Mouse (Mus musculus) layer of hippocampus, postnatal 36 days (tissue): Measurements from ENCODE around the gene Nell2. TPM values are rescaled to one million over a fixed set of nuclear protein-coding genes. Genes with fewer than 3 reads are reported as not detected.
"Not testable (repeated sequence)": the region's sequence is repeated elsewhere in the genome, so short reads cannot be mapped to it uniquely, and the experiment has no call there.

Experiments used
- DNase-seq, 2 experiments: peaks; one replicate each; pipeline ENCODE4 v3.0.0; 2022
- total RNA-seq, 2 experiments: library from RNA; stranded (reverse); gene quantifications; 2 replicates each; pipeline ENCODE4 v1.2.3; 2021

The Nell2 gene
- total RNA-seq, 2 experiments from 2014 or later = 744 to 782 TPM

DNA sequence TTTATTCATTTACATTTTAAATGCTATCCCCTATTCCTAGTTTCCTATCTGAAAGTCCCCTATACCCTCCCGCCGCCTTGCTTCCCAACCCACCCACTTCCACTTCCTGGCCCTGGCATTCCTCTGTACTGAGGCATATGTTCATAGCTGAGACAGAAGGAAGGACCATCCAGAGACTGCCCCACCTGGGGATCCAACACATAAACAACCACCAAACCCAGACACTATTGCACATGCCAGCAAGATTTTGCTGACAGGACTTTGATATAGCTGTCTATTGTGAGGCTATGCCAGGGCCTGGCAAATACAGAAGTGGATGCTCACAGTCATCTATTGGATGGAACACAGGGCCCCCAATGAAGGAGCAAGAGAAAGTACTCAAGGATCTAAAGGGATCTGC is 291.3 kb downstream of the Nell2 start:
- not testable (repeated sequence) for DNase-seq

DNA sequence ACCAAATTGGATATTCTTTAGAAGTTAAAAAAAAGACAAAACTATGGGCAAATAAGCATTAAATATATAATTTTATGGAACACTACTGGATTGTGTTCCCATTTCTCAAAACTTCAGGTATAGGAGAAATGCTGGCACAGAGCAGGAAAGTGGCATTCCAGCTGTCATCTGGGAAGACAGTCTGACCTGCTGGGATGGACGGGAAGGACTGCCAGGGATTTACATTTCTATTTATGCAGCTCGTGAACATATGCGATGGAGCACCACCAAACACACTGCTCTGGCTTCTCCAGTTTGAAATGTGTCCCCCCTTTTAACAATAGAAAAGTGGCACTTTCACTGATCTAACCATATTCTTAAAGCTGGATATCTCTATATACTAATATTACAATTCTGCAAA is 291.9 kb downstream of the Nell2 start:
- no peak for DNase-seq

GRCm38 (mm10) chr15:95231171-95231570 is 297.2 kb downstream of the Nell2 start:
- DNase-seq = no peak

GRCm38 (mm10) chr15:95216640-95217365 is 311.6 kb downstream of the Nell2 start:
- peak; percentile 37 to 59 for DNase-seq

DNA sequence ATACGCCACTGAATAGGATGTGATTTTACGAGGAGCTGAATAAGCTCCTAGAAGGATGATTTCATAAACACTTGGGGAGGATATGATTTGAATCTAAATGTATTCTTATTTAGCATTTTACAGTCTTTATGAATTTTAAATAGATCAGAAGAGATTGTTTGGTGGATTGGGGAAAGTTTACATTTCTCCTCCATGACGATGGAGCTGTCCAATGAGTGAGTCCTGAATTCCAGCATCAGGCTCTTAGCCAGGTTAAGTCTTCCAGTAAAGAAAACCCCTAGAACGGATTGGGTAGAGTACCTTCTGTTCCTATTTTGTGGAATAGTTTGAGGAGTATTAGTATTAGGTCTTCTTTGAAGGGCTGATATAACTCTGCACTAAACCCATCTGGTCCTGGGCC is 317.8 kb downstream of the Nell2 start:
- no peak for DNase-seq

GRCm38 (mm10) chr15:95209186-95209585 is 319.2 kb downstream of the Nell2 start:
- no peak for DNase-seq

DNA sequence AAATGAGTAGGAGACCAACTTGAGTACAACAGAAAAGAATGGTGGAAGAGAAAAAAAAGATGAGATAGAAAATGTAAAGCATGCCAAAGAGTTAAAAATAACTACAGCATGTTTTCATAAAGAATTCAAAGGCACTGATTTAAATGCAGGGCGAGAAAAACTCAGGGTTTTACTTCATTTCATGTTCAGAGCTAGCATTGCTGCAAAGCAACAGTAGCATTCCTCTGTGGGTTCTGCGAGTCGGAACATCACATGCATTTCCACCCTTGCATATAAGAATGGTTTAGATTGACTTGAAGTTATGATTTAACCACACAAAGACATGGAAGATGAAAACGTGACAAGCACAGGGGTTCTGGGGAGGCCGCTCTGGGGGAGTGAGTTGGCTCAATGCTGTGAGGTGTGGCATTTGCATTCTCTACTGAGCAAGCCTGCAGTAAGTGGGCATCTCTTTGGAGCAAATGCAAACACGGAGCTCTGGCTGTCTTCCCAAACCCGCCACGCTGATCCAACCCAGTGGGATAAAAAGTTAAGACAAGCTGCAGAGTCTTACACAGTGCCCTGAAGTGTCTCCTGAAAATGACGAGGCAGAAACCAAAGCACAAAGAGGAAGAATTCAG is 334.6 kb downstream of the Nell2 start:
- no peak for DNase-seq

- no peak for DNase-seq
Measured at GRCm38 (mm10) chr15:95192951-95193350, 335.4 kb downstream of the Nell2 start.

DNA sequence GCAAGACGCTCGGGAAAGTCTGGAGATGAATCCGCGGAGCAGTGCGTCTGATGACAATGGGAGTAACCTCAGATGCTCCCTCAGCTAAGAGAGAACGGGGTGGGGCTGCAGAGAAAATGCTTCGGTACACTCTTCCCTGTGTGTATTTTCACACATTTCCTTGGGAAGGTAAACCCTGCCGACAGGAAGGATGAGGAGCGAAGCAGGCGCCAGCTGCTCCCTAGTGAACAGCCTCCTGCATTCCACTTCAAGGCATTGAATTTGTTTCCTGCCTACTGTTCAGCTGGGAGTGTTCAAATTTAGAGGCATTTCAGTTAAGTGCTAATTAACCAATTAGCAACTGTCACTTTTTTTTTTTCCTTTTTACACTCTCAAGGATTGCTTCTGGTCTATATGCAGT is 342.1 kb downstream of the Nell2 start:
- no peak for DNase-seq

GRCm38 (mm10) chr15:95185419-95185818 is 342.9 kb downstream of the Nell2 start:
- no peak for DNase-seq

- DNase-seq = no peak
Measured at GRCm38 (mm10) chr15:95183450-95183849, 344.9 kb downstream of the Nell2 start.

DNA sequence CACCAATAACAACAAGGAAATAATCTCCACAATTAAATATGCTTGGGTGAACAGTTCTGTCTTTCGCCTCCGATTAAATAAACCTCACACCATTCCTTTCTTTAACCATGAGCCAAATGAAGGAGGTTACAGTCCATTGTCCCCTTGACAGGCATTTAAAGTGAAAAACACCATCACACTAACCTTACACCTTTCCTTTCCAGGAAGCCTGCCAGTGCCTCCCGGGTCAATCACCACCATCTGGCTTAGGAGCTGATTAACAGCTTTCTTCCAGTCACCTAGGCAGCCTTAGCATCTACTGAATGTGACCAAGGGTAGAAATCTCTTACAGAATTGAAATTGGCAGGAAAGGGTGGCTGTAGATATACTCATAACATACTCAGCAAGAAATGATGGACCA is 371.5 kb downstream of the Nell2 start:
- no peak for DNase-seq

DNA sequence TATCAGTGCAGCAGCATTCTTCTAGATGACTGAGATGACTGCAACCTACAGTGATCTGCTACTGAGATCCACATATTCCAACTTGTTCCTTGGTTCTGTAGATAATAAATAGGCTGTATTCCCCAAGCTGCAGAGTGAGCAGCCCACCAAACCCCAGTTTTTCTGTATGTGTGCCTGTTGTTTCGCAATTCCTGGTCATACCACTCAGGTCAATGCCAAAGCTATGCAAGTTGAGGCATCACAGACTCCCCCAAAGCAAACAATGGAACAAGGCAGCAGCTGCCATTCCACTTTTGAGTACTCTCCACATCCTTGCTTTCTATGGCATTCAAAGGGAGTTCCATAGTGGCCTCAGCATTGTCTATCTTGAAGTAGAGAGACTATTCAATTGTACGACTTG is 383.2 kb downstream of the Nell2 start:
- DNase-seq = no peak

DNA sequence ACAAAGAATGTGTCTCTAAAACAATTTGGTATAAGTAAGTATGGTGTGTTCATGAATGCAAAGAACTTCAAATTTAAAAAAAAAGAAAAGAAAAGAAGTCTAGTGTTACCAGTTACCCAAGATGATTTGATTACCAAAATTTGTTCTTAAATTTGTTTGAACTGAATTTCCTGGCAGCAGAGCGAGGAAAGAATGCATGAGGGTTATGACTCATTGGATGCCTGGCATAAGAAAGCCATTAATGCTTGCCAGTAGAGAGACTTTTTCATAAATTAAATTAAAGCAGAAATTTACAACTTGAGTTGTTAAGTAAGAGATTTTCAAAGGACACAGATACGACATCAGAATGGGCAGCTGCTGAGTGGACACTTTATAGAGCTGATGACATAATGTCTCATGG is 384.2 kb downstream of the Nell2 start:
- no peak for DNase-seq

DNA sequence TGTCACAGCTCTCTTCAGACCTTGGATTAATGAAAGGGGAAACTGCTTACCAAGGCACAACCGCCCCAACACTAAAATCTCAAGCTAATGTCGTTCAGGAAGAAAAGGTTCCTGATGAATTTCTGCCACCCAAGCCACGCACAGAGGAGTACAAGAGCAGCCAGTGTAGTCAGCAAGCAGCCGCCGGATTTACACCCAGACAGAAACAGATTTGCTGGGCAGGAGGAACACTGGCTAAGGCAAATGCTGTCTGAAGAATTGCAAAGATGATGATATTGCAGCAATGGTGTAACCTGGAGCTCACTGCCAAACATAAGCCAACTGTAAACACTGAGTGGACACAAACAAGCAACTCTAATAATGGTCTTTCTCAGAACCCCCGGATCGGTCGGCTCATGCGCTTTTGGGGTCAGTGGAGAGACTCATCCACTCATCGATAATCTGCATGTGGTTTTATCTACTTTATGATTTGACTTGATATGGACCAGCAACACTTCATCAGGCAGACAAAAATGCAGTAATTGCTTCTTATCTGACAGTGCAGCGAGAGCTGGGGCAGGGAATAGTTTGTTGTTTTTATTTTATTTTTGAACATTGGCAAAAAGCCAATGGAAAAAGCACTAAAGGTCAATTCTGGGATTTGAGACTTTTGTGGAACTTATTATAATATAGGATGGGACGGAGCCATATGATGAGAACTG is 389.5 kb downstream of the Nell2 start:
- DNase-seq = no peak

DNA sequence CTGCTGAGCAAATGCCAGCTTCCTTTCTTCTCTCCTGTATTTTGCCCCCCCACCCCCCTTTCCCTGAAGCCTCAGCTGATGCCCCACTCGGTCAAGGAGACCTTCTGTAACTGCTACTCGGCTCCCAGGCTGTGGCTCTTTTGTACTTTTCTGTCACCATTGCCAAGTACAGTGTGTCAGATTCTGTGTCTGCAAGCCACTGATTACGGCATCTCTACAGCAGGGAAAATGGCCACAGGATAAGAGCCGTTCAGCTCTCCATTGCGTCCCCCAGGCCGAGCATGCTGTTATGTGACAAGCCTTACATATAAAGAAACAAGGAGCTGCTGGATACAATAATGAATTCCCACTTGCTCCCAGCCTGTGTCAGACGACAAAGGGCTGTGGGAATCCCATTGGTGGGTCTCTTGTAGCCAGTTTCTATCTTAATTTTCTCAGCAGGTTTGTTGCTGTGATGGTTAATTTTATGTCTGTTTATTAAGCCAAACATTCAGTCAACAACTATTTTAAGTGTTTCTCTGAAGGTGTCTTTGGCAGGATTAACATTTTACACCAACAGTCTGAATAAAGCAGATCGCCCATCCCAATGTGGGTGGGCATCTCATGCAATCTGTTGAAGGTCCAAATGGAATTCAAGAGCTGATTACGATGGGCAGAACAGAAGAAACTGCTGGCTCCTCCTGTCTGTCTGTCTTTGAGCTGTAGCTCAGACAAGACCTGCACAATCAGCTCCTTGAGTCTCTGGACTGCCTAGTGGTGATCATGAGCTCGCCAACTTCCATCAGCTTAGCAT is 391.1 kb downstream of the Nell2 start:
- DNase-seq = no peak

GRCm38 (mm10) chr15:95135926-95136609 is 392.3 kb downstream of the Nell2 start:
- DNase-seq = peak in 1 of 2 experiments; percentile 6

DNA sequence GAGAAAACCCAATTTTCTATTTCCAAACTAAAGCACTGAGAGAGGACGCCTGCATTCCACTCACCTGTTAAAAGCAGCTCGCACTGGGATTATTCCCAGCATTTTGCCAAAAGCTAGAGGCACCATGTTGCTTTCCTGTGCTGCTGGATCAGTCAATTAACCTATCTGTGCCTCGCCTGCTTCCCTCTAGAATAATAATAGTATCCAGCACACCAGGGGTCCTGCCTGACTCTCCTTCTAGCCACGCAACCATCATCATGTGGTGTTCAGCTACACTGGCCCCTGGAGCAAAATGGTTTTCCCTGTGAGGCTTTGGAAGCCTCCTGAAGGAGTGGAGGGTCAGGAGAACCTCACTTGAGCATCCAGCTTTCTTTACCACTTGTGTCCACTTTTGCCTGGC is 397.0 kb downstream of the Nell2 start:
- no peak for DNase-seq

- DNase-seq = no peak
Measured at GRCm38 (mm10) chr15:95108626-95109025, 419.7 kb downstream of the Nell2 start.

GRCm38 (mm10) chr15:95107246-95107809 is 421.0 kb downstream of the Nell2 start:
- no peak for DNase-seq

DNA sequence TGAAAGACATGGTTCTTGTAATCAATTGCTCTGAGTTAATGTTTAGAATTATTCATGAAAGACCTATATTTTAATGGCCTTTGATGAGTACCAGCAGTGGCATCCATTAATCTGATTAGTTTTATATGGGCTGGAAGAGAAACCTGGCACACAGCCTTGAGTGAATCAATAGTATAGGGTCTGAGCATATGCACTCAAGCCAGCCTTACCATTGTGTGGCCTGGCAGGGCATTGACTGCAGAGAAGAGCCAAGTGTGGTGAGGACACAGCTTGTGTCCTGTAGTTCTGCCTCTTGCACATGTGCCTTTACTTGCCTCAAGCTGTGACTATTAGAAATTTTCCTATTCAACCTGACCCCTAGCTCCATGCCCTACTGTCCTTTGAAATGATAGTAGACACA is 426.8 kb downstream of the Nell2 start:
- DNase-seq = no peak

DNA sequence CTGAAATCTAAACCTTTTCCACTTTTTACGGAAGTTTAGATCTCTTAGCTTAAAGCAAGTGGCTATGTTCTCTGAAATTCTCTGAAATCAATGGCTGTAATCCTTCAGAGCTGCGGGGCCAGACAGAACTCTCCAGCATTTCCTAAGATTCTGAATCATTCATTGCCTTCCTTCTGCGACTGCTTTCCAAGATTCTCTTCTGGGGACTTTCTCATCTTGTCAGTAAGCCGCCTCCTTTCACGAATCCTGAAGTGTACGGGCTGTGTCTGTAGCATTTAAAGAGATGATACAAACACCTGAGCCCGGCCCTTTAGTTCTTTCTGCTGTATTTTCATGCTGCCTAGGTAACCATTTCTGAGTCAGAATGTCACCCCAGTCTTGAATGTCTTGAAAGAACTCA is 428.2 kb downstream of the Nell2 start:
- no peak for DNase-seq
